Mouse (Mus musculus) limb, embryonic 11.5 days (tissue): ENCODE measurements around the gene Elfn2. TPM values are rescaled to one million over a fixed set of nuclear protein-coding genes. Genes with fewer than 3 reads are reported as not detected.
A peak's percentile ranks its signal among the peaks of the same experiment; 100 is the strongest.

Experiments used
- ATAC-seq: fragments of 200-750 bp; cut with Nextera tagmentation; 2 replicates; pipeline ENCODE4 v1.8.0; 2017; ENCODE audit warnings: low read depth; ENCODE audit not compliant: insufficient number of reproducible peaks, low FRiP score, low TSS enrichment
- DNase-seq: peaks from one replicate; pipeline ENCODE4 v3.0.0-alpha.2; 2015; ENCODE audit warnings: low spot score
- H3K27ac ChIP-seq: fragments of 300-500 bp; sonication (generic); replicated peaks from 2 replicates; pipeline ENCODE4 v1.5.1; 2014; ENCODE audit warnings: low read depth, mild to moderate bottlenecking, low read length
- H3K27me3 ChIP-seq: fragments of 300-500 bp; sonication (generic); 2 replicates; pipeline ENCODE4 v1.6.1; 2014; ENCODE audit warnings: mild to moderate bottlenecking, low read length, mixed read lengths; ENCODE audit not compliant: control insufficient read depth, insufficient read depth
- H3K36me3 ChIP-seq: fragments of 300-500 bp; sonication (generic); 2 replicates; pipeline ENCODE4 v1.6.1; 2014; ENCODE audit warnings: mild to moderate bottlenecking, low read length, moderate library complexity, mixed read lengths; ENCODE audit not compliant: control insufficient read depth, insufficient read depth
- H3K4me1 ChIP-seq: fragments of 300-500 bp; sonication (generic); 2 replicates; pipeline ENCODE4 v1.6.1; 2014; ENCODE audit warnings: low read length, mixed read lengths; ENCODE audit not compliant: control insufficient read depth, insufficient read depth
- H3K4me2 ChIP-seq: fragments of 300-500 bp; sonication (generic); 2 replicates; pipeline ENCODE4 v1.6.1; 2014; ENCODE audit warnings: low read depth, mild to moderate bottlenecking, moderate library complexity; ENCODE audit not compliant: severe bottlenecking
- H3K4me3 ChIP-seq: fragments of 300-500 bp; sonication (generic); 2 replicates; pipeline ENCODE4 v1.5.1; 2014; ENCODE audit warnings: low read depth, low read length
- H3K9ac ChIP-seq: fragments of 300-500 bp; sonication (generic); 2 replicates; pipeline ENCODE4 v1.6.1; 2014; ENCODE audit warnings: mild to moderate bottlenecking, low read length
- H3K9me3 ChIP-seq: fragments of 300-500 bp; sonication (generic); 2 replicates; pipeline ENCODE4 v1.6.1; 2016; ENCODE audit warnings: low read length; ENCODE audit not compliant: control insufficient read depth
- WGBS: fragments of 180-500 bp; shearing (Covaris S2); extraction: QIAGEN DNeasy Blood & Tissue Kit; methylation state at CpG from one replicate; pipeline ENCODE4 v1.1.7; 2014; 5-methylcytosine and 5-hydroxymethylcytosine counted together
- polyA plus RNA-seq: library from polyadenylated mRNA; unstranded; fragments of >200 nt; fragmentation: Nextera tagmentation; extraction: Ambion mirVana; gene quantifications from 2 replicates; pipeline ENCODE4 v1.2.1, GENCODE M21; 2014

The Elfn2 gene
- polyA plus RNA-seq, 1 experiment from 2014 or later, result not detected

GRCm38 (mm10) chr15:78635231-78635630 lies 83.3 kb downstream of the Elfn2 start:
- Histone ChIP-seq H3K4me2 (no peak overlapping the region), H3K9me3 (no peaks in the 10 kb centered on the region), H3K4me3 (no peak overlapping the region), H3K9ac (no peak overlapping the region), H3K27me3 (0 out of 2 replicates have a peak, but pooled peaks cover 2% of the 10 kb centered on the region), H3K27ac (no peak overlapping the region), H3K4me1 (peaks cover 7% of the 10 kb centered on the region; the same call in 1 of the 2 replicates), H3K36me3 (no peaks in the 10 kb centered on the region)
- no peak for ATAC-seq
- no peak for DNase-seq
- 45% methylated on average over 7 of the region's 7 CpGs for WGBS

GRCm38 (mm10) chr15:78634095-78634737 lies 84.4 kb downstream of the Elfn2 start:
- 0 out of 2 replicates have a peak, but pooled peaks cover 2% of the 10 kb centered on the region for H3K27me3 ChIP-seq
- H3K9ac ChIP-seq, result no peak overlapping the region
- DNase-seq (peak; percentile 82), ATAC-seq (peak; percentile 82)
- 28% methylated on average over 10 of the region's 10 CpGs for WGBS
- H3K4me2 ChIP-seq, result no peak overlapping the region
- no peaks in the 10 kb centered on the region for H3K9me3 ChIP-seq
- no peak overlapping the region for H3K27ac ChIP-seq
- H3K4me1 ChIP-seq, result peaks cover 7% of the 10 kb centered on the region; the same call in 1 of the 2 replicates
- no peaks in the 10 kb centered on the region for H3K36me3 ChIP-seq
- H3K4me3 ChIP-seq, result no peak overlapping the region

GRCm38 (mm10) chr15:78633413-78633812 lies 85.2 kb downstream of the Elfn2 start:
- no peak for ATAC-seq
- H3K36me3 ChIP-seq, result no peaks in the 10 kb centered on the region
- no peak overlapping the region for H3K27ac ChIP-seq
- peaks cover 7% of the 10 kb centered on the region; the same call in 1 of the 2 replicates for H3K4me1 ChIP-seq
- no peak overlapping the region for H3K9ac ChIP-seq
- no peak for DNase-seq
- H3K27me3 ChIP-seq, result 0 out of 2 replicates have a peak, but pooled peaks cover 2% of the 10 kb centered on the region
- no peaks in the 10 kb centered on the region for H3K9me3 ChIP-seq
- WGBS, result 75% methylated on average over 5 of the region's 5 CpGs
- no peak overlapping the region for H3K4me2 ChIP-seq
- H3K4me3 ChIP-seq, result no peak overlapping the region

GRCm38 (mm10) chr15:78632387-78632786 lies 86.2 kb downstream of the Elfn2 start:
- no peak overlapping the region for H3K4me2 ChIP-seq
- H3K9me3 ChIP-seq, result no peaks in the 10 kb centered on the region
- DNase-seq, result no peak
- 70% methylated on average over 2 of the region's 2 CpGs for WGBS
- no peaks in the 10 kb centered on the region for H3K27me3 ChIP-seq
- no peak for ATAC-seq
- H3K27ac ChIP-seq, result no peak overlapping the region
- peaks cover 7% of the 10 kb centered on the region; the same call in 1 of the 2 replicates for H3K4me1 ChIP-seq
- H3K9ac ChIP-seq, result no peak overlapping the region
- H3K4me3 ChIP-seq, result no peak overlapping the region
- no peaks in the 10 kb centered on the region for H3K36me3 ChIP-seq

GRCm38 (mm10) chr15:78626285-78626684 lies 92.3 kb downstream of the Elfn2 start:
- Histone ChIP-seq H3K4me2 (no peak overlapping the region; the same call in 1 of the 2 replicates), H3K4me3 (no peak overlapping the region), H3K4me1 (no peaks in the 10 kb centered on the region), H3K27ac (no peak overlapping the region), H3K9me3 (no peaks in the 10 kb centered on the region), H3K9ac (no peak overlapping the region), H3K36me3 (no peaks in the 10 kb centered on the region), H3K27me3 (no peaks in the 10 kb centered on the region)
- ATAC-seq, result no peak
- no peak for DNase-seq
- 87% methylated on average over 13 of the region's 13 CpGs for WGBS

GRCm38 (mm10) chr15:78624961-78625360 lies 93.6 kb downstream of the Elfn2 start:
- H3K9me3 ChIP-seq, result no peaks in the 10 kb centered on the region
- H3K36me3 ChIP-seq, result no peaks in the 10 kb centered on the region
- no peak overlapping the region for H3K4me2 ChIP-seq
- H3K27me3 ChIP-seq, result no peaks in the 10 kb centered on the region
- WGBS, result 81% methylated on average over 3 of the region's 3 CpGs
- H3K4me1 ChIP-seq, result no peaks in the 10 kb centered on the region
- no peak overlapping the region for H3K27ac ChIP-seq
- no peak for DNase-seq
- H3K9ac ChIP-seq, result no peak overlapping the region
- ATAC-seq, result no peak
- H3K4me3 ChIP-seq, result no peak overlapping the region

GRCm38 (mm10) chr15:78624431-78624950 lies 94.1 kb downstream of the Elfn2 start:
- no peak overlapping the region for H3K27ac ChIP-seq
- H3K27me3 ChIP-seq, result no peaks in the 10 kb centered on the region
- DNase-seq (no peak), ATAC-seq (no peak)
- WGBS, result 59% methylated on average over 13 of the region's 13 CpGs
- no peaks in the 10 kb centered on the region for H3K36me3 ChIP-seq
- H3K9ac ChIP-seq, result no peak overlapping the region
- H3K9me3 ChIP-seq, result no peaks in the 10 kb centered on the region
- H3K4me1 ChIP-seq, result no peaks in the 10 kb centered on the region
- H3K4me3 ChIP-seq, result no peak overlapping the region
- no peak overlapping the region for H3K4me2 ChIP-seq

GRCm38 (mm10) chr15:78623426-78623825 lies 95.1 kb downstream of the Elfn2 start:
- ATAC-seq, result no peak
- Histone ChIP-seq H3K27me3 (no peaks in the 10 kb centered on the region), H3K36me3 (no peaks in the 10 kb centered on the region), H3K4me3 (no peak overlapping the region), H3K4me1 (no peaks in the 10 kb centered on the region), H3K27ac (no peak overlapping the region), H3K9me3 (no peaks in the 10 kb centered on the region), H3K9ac (no peak overlapping the region), H3K4me2 (no peak overlapping the region)
- DNase-seq, result peak; percentile 83
- 11% methylated on average over 5 of the region's 5 CpGs for WGBS
